Mouse (Mus musculus): Measurements from ENCODE around the gene Sh2d2a. TPM values are rescaled to one million over a fixed set of nuclear protein-coding genes. Genes with fewer than 3 reads are reported as not detected.

Sh2d2a gene
- total and polyA plus RNA-seq, 3 experiments, result not detected

- Histone ChIP-seq H3K4me3 (ENCODE audit: control insufficient read depth in 1 of 2, insufficient read depth in 1 of 2, low read depth in 2 of 2, low read length in 2 of 2) (peak overlapping the region in 1 of 2 experiments; percentile 16; a peak in 1 of 4 replicates), H3K79me2 (ENCODE audit: control insufficient read depth, insufficient read depth, low read length, poor library complexity) (no peaks in the 10 kb centered on the region), H3K27ac (ENCODE audit: control insufficient read depth, low read depth, low read length) (no peak overlapping the region), H3K9ac (ENCODE audit: control insufficient read depth, low read depth, low read length, poor library complexity, severe bottlenecking) (no peak overlapping the region; the same call in 1 of the 2 replicates), H3K4me1 (ENCODE audit: control insufficient read depth in 1 of 2, insufficient read depth in 2 of 2, low read length in 2 of 2) (peaks cover 0 to 4% of the 10 kb centered on the region in 2 experiments; a peak in 1 of 4 replicates), H3K9me3 (replicated peaks; ENCODE audit: insufficient read depth, low read length) (no peaks in the 10 kb centered on the region), H3K27me3 (ENCODE audit: control insufficient read depth in 1 of 2, insufficient read depth in 2 of 2, low read length in 2 of 2) (peaks cover 10 to 12% of the 10 kb centered on the region in 2 experiments), H3K36me3 (ENCODE audit: control insufficient read depth in 1 of 2, insufficient read depth in 2 of 2, low read length in 2 of 2) (peaks cover 0 to 3% of the 10 kb centered on the region in 2 experiments; a peak in 1 of 4 replicates)
- peak; percentile 78 for DNase-seq (ENCODE audit: low read depth, low spot score)
- TF ChIP-seq USF1 (IDR thresholded peaks at IDR 0.05; ENCODE audit: low read depth, low read length), result no peak
- TF ChIP-seq CTCF (IDR thresholded peaks at IDR 0.05 in 2 of 3, conservative IDR thresholded peaks at IDR 0.05 in 1 of 3; ENCODE audit: control insufficient read depth in 1 of 3, insufficient read depth in 1 of 3, low read depth in 2 of 3, low read length in 3 of 3, poor library complexity in 1 of 3, severe bottlenecking in 1 of 3), result peak; percentile 86 to 96 (median 86)
- TF ChIP-seq SMC3 (IDR thresholded peaks at IDR 0.05; ENCODE audit: low read depth, low read length), result peak; percentile 82
- TF ChIP-seq UBTF (IDR thresholded peaks at IDR 0.05; ENCODE audit: borderline replicate concordance, insufficient read depth, low read depth, low read length), result no peak
- peak; percentile 39 for TF ChIP-seq ZC3H11A (IDR thresholded peaks at IDR 0.05; ENCODE audit: low read depth, low read length)
- TF ChIP-seq ZMIZ1 (IDR thresholded peaks at IDR 0.05; ENCODE audit: low read depth, low read length), result no peak
- peak; percentile 51 for TF ChIP-seq RAD21 (IDR thresholded peaks at IDR 0.05; ENCODE audit: low read depth, low read length)
Observed at GRCm38 (mm10) chr3:87838622-87839021, 7.9 kb upstream of the Sh2d2a start.

GRCm38 (mm10) chr3:87840858-87841257 lies 5.7 kb upstream of the Sh2d2a start:
- no peaks in the 10 kb centered on the region for H3K9me3 ChIP-seq (replicated peaks; ENCODE audit: insufficient read depth, low read length)
- no peaks in the 10 kb centered on the region for H3K79me2 ChIP-seq (ENCODE audit: control insufficient read depth, insufficient read depth, low read length, poor library complexity)
- no peak overlapping the region for H3K27ac ChIP-seq (ENCODE audit: control insufficient read depth, low read depth, low read length)
- no peak overlapping the region for H3K4me3 ChIP-seq (ENCODE audit: control insufficient read depth in 1 of 2, insufficient read depth in 1 of 2, low read depth in 2 of 2, low read length in 2 of 2)
- peaks cover 0 to 3% of the 10 kb centered on the region in 2 experiments; a peak in 1 of 4 replicates for H3K36me3 ChIP-seq (ENCODE audit: control insufficient read depth in 1 of 2, insufficient read depth in 2 of 2, low read length in 2 of 2)
- peaks cover 13 to 14% of the 10 kb centered on the region in 2 experiments for H3K27me3 ChIP-seq (ENCODE audit: control insufficient read depth in 1 of 2, insufficient read depth in 2 of 2, low read length in 2 of 2)
- no peak for DNase-seq (ENCODE audit: low read depth, low spot score)
- TF ChIP-seq CHD2 (IDR thresholded peaks at IDR 0.05; ENCODE audit: low read length), result no peak
- TF ChIP-seq MXI1 (IDR thresholded peaks at IDR 0.05; ENCODE audit: low read depth, low read length), result no peak
- no peak for TF ChIP-seq NELFE (IDR thresholded peaks at IDR 0.05; ENCODE audit: low read depth, low read length)
- no peak for TF ChIP-seq SMC3 (IDR thresholded peaks at IDR 0.05; ENCODE audit: low read depth, low read length)
- H3K9ac ChIP-seq (ENCODE audit: control insufficient read depth, low read depth, low read length, poor library complexity, severe bottlenecking), result no peak overlapping the region
- H3K4me1 ChIP-seq (ENCODE audit: control insufficient read depth in 1 of 2, insufficient read depth in 2 of 2, low read length in 2 of 2), result peaks cover 0 to 4% of the 10 kb centered on the region in 2 experiments; a peak in 1 of 4 replicates

- Histone ChIP-seq H3K9ac (ENCODE audit: control insufficient read depth, low read depth, low read length, poor library complexity, severe bottlenecking) (no peak overlapping the region), H3K79me2 (ENCODE audit: control insufficient read depth, insufficient read depth, low read length, poor library complexity) (no peaks in the 10 kb centered on the region), H3K4me1 (ENCODE audit: control insufficient read depth in 1 of 2, insufficient read depth in 2 of 2, low read length in 2 of 2) (no peaks in the 10 kb centered on the region), H3K27ac (ENCODE audit: control insufficient read depth, low read depth, low read length) (no peak overlapping the region), H3K36me3 (ENCODE audit: control insufficient read depth in 1 of 2, insufficient read depth in 2 of 2, low read length in 2 of 2) (no peaks in the 10 kb centered on the region), H3K9me3 (replicated peaks; ENCODE audit: insufficient read depth, low read length) (no peaks in the 10 kb centered on the region), H3K27me3 (ENCODE audit: control insufficient read depth in 1 of 2, insufficient read depth in 2 of 2, low read length in 2 of 2) (peaks cover 9 to 16% of the 10 kb centered on the region in 2 experiments), H3K4me3 (ENCODE audit: control insufficient read depth in 1 of 2, insufficient read depth in 1 of 2, low read depth in 2 of 2, low read length in 2 of 2) (no peak overlapping the region)
- no peak for DNase-seq (ENCODE audit: low read depth, low spot score)
- no peak for TF ChIP-seq CHD1 (IDR thresholded peaks at IDR 0.05; ENCODE audit: low read depth, low read length)
Observed at GRCm38 (mm10) chr3:87844981-87845380, 1.6 kb upstream of the Sh2d2a start.

Measured in MEL (cell line).